In the genomic region with DNA sequence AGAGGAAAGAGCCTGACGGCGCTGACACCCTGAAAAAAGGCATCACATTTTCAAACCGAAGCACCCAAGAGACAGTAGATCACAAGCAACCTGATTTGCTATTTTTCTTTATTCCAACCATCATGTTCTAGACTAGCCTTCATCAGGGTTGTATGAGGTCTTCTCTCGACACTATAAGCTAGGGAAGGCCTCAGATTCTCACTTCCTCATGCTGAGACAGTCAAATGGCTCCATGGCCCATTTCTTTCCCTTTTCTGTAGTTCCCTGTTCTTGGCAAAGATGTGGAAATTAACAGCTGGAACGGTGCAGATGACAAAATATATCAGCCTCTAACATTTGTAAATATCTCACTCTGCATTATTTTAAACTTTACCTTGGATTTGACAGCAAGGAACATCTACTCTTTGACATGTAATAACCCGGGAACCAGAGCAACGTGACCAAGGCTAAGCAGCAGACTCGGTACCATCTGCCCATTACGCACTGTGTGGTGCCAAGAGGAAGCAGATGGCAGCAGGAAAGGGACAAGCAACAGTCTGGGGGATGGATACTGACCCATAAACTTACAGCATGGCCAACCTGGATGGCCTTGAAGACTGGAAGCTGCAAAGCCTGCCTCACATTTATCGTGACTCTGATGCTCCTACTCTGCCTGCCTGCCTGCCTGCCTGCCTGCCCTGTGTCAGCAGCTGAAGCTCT, we compare ENCODE assay signal across 23 mouse cellular contexts. TPM values are rescaled to one million over a fixed set of nuclear protein-coding genes. Genes with fewer than 3 reads are reported as not detected.
A peak's percentile ranks its signal among the peaks of the same experiment; 100 is the strongest.
DNase-seq lines count a peak whose midpoint lies in the region; ATAC-seq and TF ChIP-seq lines count a peak whose summit lies in the region.
"Had no signal": no experiment of that assay in that cellular context is flagged by ENCODE, and none has a peak within 500 bp of the region (broad histone marks: within the 10 kb centered on the region; RNA-seq: fewer than 3 reads in every experiment).

No protein-coding gene starts in this region.

- no peak overlapping the region for H3K4me3 ChIP-seq in liver, adult 2 months (ENCODE audit: insufficient read depth, low read depth, low read length)
- no peak overlapping the region for H3K4me3 ChIP-seq in liver, embryonic 12.5 days
- H3K4me3 ChIP-seq in intestine, postnatal 0 days (ENCODE audit: low read depth, low read length), result no peak overlapping the region
- H3K4me3 ChIP-seq in kidney, embryonic 16.5 days (ENCODE audit: low read length), result no peak overlapping the region
- H3K4me3 ChIP-seq: embryonic facial prominence, embryonic 12.5 days; heart, embryonic 10.5 days; hindbrain, embryonic 15.5 days; limb, embryonic 10.5 days; megakaryocyte, embryonic 14.5 days had no signal

- no peak for ATAC-seq in liver, embryonic 12.5 days
- peak; percentile 96 for ATAC-seq in cerebellum, adult (ENCODE audit: insufficient number of reproducible peaks, low FRiP score, low TSS enrichment)
- ATAC-seq in granulocyte monocyte progenitor cell, adult 5-6 weeks (replicated peaks; ENCODE audit: poor library complexity, severe bottlenecking), result peak; percentile 69
- ATAC-seq in intestine, postnatal 0 days, result no peak
- ATAC-seq in kidney, embryonic 16.5 days (ENCODE audit: low FRiP score, low TSS enrichment), result no peak
- ATAC-seq: CD4-positive, CD25-positive, alpha-beta regulatory T cell, adult 4 months; lung, postnatal 0 days; midbrain, embryonic 16.5 days had no signal

- H3K79me2 ChIP-seq in liver, adult 2 months (ENCODE audit: control insufficient read depth, insufficient read depth, low read length), result no peaks in the 10 kb centered on the region

- no peaks in the 10 kb centered on the region for H3K27me3 ChIP-seq in liver, adult 2 months (ENCODE audit: control insufficient read depth, insufficient read depth, low read length)
- no peaks in the 10 kb centered on the region for H3K27me3 ChIP-seq in liver, embryonic 12.5 days (replicated peaks)
- no peaks in the 10 kb centered on the region for H3K27me3 ChIP-seq in intestine, postnatal 0 days (replicated peaks; ENCODE audit: control insufficient read depth, insufficient read depth, low read length)
- H3K27me3 ChIP-seq in kidney, embryonic 16.5 days (ENCODE audit: insufficient read depth, low read length), result no peaks in the 10 kb centered on the region
- H3K27me3 ChIP-seq: embryonic facial prominence, embryonic 12.5 days; hindbrain, embryonic 15.5 days; megakaryocyte, embryonic 14.5 days had no signal

- no peaks in the 10 kb centered on the region for H3K9me3 ChIP-seq in liver, embryonic 12.5 days (replicated peaks)
- no peaks in the 10 kb centered on the region for H3K9me3 ChIP-seq in intestine, postnatal 0 days (ENCODE audit: control insufficient read depth)
- no peaks in the 10 kb centered on the region for H3K9me3 ChIP-seq in kidney, embryonic 16.5 days (ENCODE audit: low read length)
- H3K9me3 ChIP-seq: embryonic facial prominence, embryonic 12.5 days; G1E; heart, embryonic 10.5 days; hindbrain, embryonic 15.5 days; limb, embryonic 10.5 days; megakaryocyte, embryonic 14.5 days had no signal

- H3K36me3 ChIP-seq in liver, adult 2 months (ENCODE audit: control insufficient read depth, insufficient read depth, low read length), result peaks cover 47% of the 10 kb centered on the region
- H3K36me3 ChIP-seq in liver, embryonic 12.5 days, result peaks cover 62% of the 10 kb centered on the region
- peaks cover 54% of the 10 kb centered on the region for H3K36me3 ChIP-seq in intestine, postnatal 0 days (ENCODE audit: control insufficient read depth, insufficient read depth)
- H3K36me3 ChIP-seq in kidney, embryonic 16.5 days (ENCODE audit: insufficient read depth, low read length), result peaks cover 23% of the 10 kb centered on the region

- no peak overlapping the region for H3K9ac ChIP-seq in liver, adult 2 months (ENCODE audit: low read depth, low read length)
- no peak overlapping the region for H3K9ac ChIP-seq in liver, embryonic 12.5 days
- no peak overlapping the region for H3K9ac ChIP-seq in intestine, postnatal 0 days (ENCODE audit: low read depth, low read length)
- no peak overlapping the region for H3K9ac ChIP-seq in kidney, embryonic 16.5 days (replicated peaks; ENCODE audit: low read length)
- H3K9ac ChIP-seq: embryonic facial prominence, embryonic 12.5 days; hindbrain, embryonic 15.5 days; liver, embryonic 14.5 days had no signal

- H3K4me2 ChIP-seq in liver, embryonic 12.5 days, result no peak overlapping the region
- no peak overlapping the region for H3K4me2 ChIP-seq in intestine, postnatal 0 days (replicated peaks; ENCODE audit: low read depth)
- H3K4me2 ChIP-seq in kidney, embryonic 16.5 days (replicated peaks; ENCODE audit: low read depth, low read length), result no peak overlapping the region
- H3K4me2 ChIP-seq: embryonic facial prominence, embryonic 12.5 days; hindbrain, embryonic 15.5 days had no signal

- WGBS in liver, adult 2 months, result 91% methylated on average over 10 of the region's 10 CpGs
- WGBS in liver, embryonic 12.5 days (ENCODE audit: insufficient replicate concordance), result 84% methylated on average over 10 of the region's 10 CpGs
- WGBS in intestine, postnatal 0 days, result 88% methylated on average over 10 of the region's 10 CpGs
- whole genome bisulfite sequencing in kidney, embryonic 16.5 days, result 90% methylated on average over 10 of the region's 10 CpGs

- no peaks in the 10 kb centered on the region for H3K4me1 ChIP-seq in liver, adult 2 months (ENCODE audit: control insufficient read depth, insufficient read depth, low read length)
- no peaks in the 10 kb centered on the region for H3K4me1 ChIP-seq in liver, embryonic 12.5 days
- H3K4me1 ChIP-seq in intestine, postnatal 0 days (replicated peaks; ENCODE audit: control insufficient read depth, insufficient read depth, low read length), result no peaks in the 10 kb centered on the region
- H3K4me1 ChIP-seq in kidney, embryonic 16.5 days (ENCODE audit: insufficient read depth, low read length), result no peaks in the 10 kb centered on the region
- H3K4me1 ChIP-seq: embryonic facial prominence, embryonic 12.5 days; hindbrain, embryonic 15.5 days had no signal

- peak; percentile 17 for DNase-seq in liver, adult 2 months (ENCODE audit: extremely low read depth, low read depth, low spot score)
- peak; percentile 80 for DNase-seq in cerebellum, adult 8-10 months
- DNase-seq: gastrocnemius, postnatal 14 days; heart, postnatal 10 days; kidney, postnatal 4 days; right cerebral cortex, postnatal 14 days; thymus, postnatal 25 days had no signal

- no peak for TF ChIP-seq POLR2A in liver, adult 2 months (IDR thresholded peaks at IDR 0.05; ENCODE audit: extremely low read depth, insufficient read depth, low read length)

- no peak for TF ChIP-seq CTCF in liver, adult 2 months (IDR thresholded peaks at IDR 0.05; ENCODE audit: low read depth, low read length)
- TF ChIP-seq CTCF in intestine, postnatal 0 days (IDR thresholded peaks at IDR 0.05; ENCODE audit: low read depth), result no peak

- H3K27ac ChIP-seq in liver, adult 2 months (replicated peaks; ENCODE audit: insufficient read depth, low read depth, low read length), result no peak overlapping the region
- H3K27ac ChIP-seq in liver, embryonic 12.5 days, result no peak overlapping the region
- H3K27ac ChIP-seq in intestine, postnatal 0 days (ENCODE audit: low read depth, low read length), result no peak overlapping the region
- no peak overlapping the region for H3K27ac ChIP-seq in kidney, embryonic 16.5 days (ENCODE audit: low read length)
- H3K27ac ChIP-seq: embryonic facial prominence, embryonic 12.5 days; heart, embryonic 10.5 days; hindbrain, embryonic 15.5 days; limb, embryonic 10.5 days; liver, embryonic 14.5 days had no signal

RNA-seq across cellular contexts. Expression of gene Cdc40, which starts 35.8 kb away (rescaled TPM):
- total RNA-seq in liver, adult 2 months (2014; rRNA removed), result 15.9 and 16.1 TPM in 2 replicates
- polyA plus RNA-seq in liver, adult 2 months (2012; rRNA removed), result 11.1 and 12.8 TPM in 2 replicates
- polyA plus RNA-seq in liver, embryonic 12.5 days (2016; fragmentation: Nextera tagmentation; extraction: Ambion mirVana), result 19.5 and 20.1 TPM in 2 replicates
- total RNA-seq in granulocyte monocyte progenitor cell, adult 5-6 weeks (2014; fragmentation: Nextera tagmentation), result 63.7 and 64.7 TPM in 2 replicates
- 42.3 and 48.3 TPM in 2 replicates for total RNA-seq in granulocyte monocyte progenitor cell, adult 5-6 weeks (2017)
- 12.6 and 13.7 TPM in 2 replicates for polyA plus RNA-seq in intestine, postnatal 0 days (2015; fragmentation: Nextera tagmentation; extraction: Ambion mirVana)
- 38.5 and 41.3 TPM in 2 replicates for polyA plus RNA-seq in kidney, embryonic 16.5 days (2015; fragmentation: Nextera tagmentation; extraction: Ambion mirVana)

RNA-seq across cellular contexts. Expression of gene Wasf1, which starts 36.0 kb away (rescaled TPM):
- 0.54 and 0.55 TPM in 2 replicates for total RNA-seq in liver, adult 2 months (2014; rRNA removed)
- polyA plus RNA-seq in liver, adult 2 months (2012; rRNA removed), result 0.69 and 0.77 TPM in 2 replicates
- polyA plus RNA-seq in liver, embryonic 12.5 days (2016; fragmentation: Nextera tagmentation; extraction: Ambion mirVana), result 3.2 and 3.3 TPM in 2 replicates
- not detected in 2 replicates for total RNA-seq in granulocyte monocyte progenitor cell, adult 5-6 weeks (2014; fragmentation: Nextera tagmentation)
- not detected in 2 replicates for total RNA-seq in granulocyte monocyte progenitor cell, adult 5-6 weeks (2017)
- polyA plus RNA-seq in intestine, postnatal 0 days (2015; fragmentation: Nextera tagmentation; extraction: Ambion mirVana), result 4.6 and 4.7 TPM in 2 replicates
- polyA plus RNA-seq in kidney, embryonic 16.5 days (2015; fragmentation: Nextera tagmentation; extraction: Ambion mirVana), result 17.5 and 24.3 TPM in 2 replicates
- total RNA-seq: common myeloid progenitor, adult 5-6 weeks had no signal

Comparison
In these comparisons a context has a peak if more than half of its experiments do, and no peak if none do; other contexts are left out.
1. ATAC-seq: peak in cerebellum, adult (single experiment) and granulocyte monocyte progenitor cell, adult 5-6 weeks (single experiment); none in liver, embryonic 12.5 days (single experiment), intestine, postnatal 0 days (single experiment) and kidney, embryonic 16.5 days (single experiment).